Mouse (Mus musculus): ENCODE results near the gene Apbb1. TPM values are rescaled to one million over a fixed set of nuclear protein-coding genes. Genes with fewer than 3 reads are reported as not detected.

Apbb1 gene
- 15.7 and 18.3 TPM in 2 replicates for polyA plus RNA-seq (2015; fragmentation: Nextera tagmentation; extraction: Ambion mirVana)

DNA sequence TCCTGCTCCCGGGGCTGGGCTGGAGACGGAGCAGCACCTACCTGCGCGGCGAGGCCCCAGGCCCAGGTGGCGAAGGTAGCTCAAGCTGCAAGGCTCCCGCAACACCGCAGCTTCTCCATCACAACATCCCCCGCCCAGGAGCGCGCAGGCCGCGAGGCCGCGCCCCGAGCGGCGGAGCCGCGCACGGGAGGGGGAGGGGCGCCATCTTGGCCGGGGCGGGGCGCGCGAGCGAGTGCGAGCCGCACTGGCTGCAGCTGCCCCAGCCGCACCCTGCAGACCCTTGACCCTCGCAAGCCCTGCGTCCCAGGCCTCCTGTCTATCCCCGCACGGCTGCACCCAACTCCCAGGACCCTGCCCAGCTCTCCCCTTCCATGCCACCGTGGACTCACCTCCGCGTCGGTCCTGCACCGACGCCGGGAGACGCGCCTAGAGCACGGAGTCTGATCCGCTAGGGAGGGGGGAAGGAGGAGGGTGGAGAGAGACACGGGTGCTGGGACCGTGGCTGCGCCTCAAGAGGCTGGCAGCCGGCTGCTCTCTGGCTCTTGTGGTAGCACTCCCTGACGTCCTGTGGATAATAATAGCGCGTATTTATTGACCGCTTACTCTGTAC is at the start of gene Apbb1:
TSS of gene Apbb1 (minus strand) at position 560 of the 610 bp plus-strand sequence.

DNA sequence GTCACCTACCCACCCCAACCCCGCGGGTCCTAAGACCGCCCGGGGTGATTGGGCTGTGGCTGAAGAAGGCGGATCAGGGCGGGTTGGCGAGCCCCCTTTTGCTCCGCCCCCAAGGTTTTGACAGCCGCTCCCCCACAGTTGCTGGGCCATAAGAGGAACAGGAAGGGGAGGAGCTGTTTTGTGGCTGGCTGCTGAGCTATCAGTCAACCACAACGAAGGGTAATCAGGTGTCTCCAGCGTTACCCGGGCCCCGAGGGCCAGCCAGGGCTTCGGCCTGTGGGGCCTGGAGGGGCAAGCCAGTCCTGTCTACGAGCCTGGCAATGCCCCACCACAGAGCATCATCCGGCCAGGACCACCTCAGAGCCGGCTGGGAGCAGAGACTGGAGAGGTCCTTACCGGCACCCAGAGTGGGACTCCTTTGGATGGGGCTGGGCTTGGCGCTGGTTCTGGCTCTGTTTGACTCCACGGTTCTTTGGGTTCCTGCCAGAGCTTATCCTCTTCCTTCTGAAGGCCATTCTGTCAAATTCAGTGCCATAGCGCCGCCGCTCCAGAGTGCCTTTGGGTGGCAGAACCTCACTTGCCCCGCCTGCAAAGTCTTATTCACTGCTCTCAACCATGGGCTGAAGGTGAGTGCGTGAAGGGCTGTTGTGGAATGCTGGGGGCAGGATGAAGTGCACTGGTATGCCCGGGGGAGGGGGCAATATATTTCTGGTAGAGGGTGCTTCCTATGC is 27.1 kb downstream of the Apbb1 start, which contains the start of gene Smpd1:
TSS of gene Smpd1 (plus strand) at position 149 of the 731 bp plus-strand sequence.

Other genes starting within 250 kb of the Apbb1 start
- not detected in 2 replicates for gene Olfr690, start 247.5 kb downstream of the Apbb1 start, polyA plus RNA-seq (2015; fragmentation: Nextera tagmentation; extraction: Ambion mirVana)
- not detected in 2 replicates for gene Olfr691, start 239.4 kb downstream of the Apbb1 start, polyA plus RNA-seq (2015; fragmentation: Nextera tagmentation; extraction: Ambion mirVana)
- not detected in 2 replicates for gene Olfr692, start 213.4 kb downstream of the Apbb1 start, polyA plus RNA-seq (2015; fragmentation: Nextera tagmentation; extraction: Ambion mirVana)
- gene Gm5901, start 206.6 kb downstream of the Apbb1 start, polyA plus RNA-seq (2015; fragmentation: Nextera tagmentation; extraction: Ambion mirVana) = not detected in 2 replicates
- gene Fam160a2, start 181.6 kb downstream of the Apbb1 start, polyA plus RNA-seq (2015; fragmentation: Nextera tagmentation; extraction: Ambion mirVana) = 18.4 and 19.4 TPM in 2 replicates
- gene Cnga4, start 177.1 kb downstream of the Apbb1 start, polyA plus RNA-seq (2015; fragmentation: Nextera tagmentation; extraction: Ambion mirVana) = 0.08 TPM in 1 of 2 replicates, not detected in the other
- gene Cckbr, start 155.9 kb downstream of the Apbb1 start, polyA plus RNA-seq (2015; fragmentation: Nextera tagmentation; extraction: Ambion mirVana) = not detected in 2 replicates
- 86.4 and 116 TPM in 2 replicates for gene Cavin3, start 99.4 kb downstream of the Apbb1 start, polyA plus RNA-seq (2015; fragmentation: Nextera tagmentation; extraction: Ambion mirVana)
- 41.9 and 44.7 TPM in 2 replicates for gene Smpd1, start 27.3 kb downstream of the Apbb1 start, polyA plus RNA-seq (2015; fragmentation: Nextera tagmentation; extraction: Ambion mirVana)
- gene Hpx, start 18.5 kb upstream of the Apbb1 start, polyA plus RNA-seq (2015; fragmentation: Nextera tagmentation; extraction: Ambion mirVana) = 0.54 and 0.94 TPM in 2 replicates
- 15.6 and 17.9 TPM in 2 replicates for gene Trim3, start 51.9 kb upstream of the Apbb1 start, polyA plus RNA-seq (2015; fragmentation: Nextera tagmentation; extraction: Ambion mirVana)
- gene Timm10b, start 58.4 kb upstream of the Apbb1 start, polyA plus RNA-seq (2015; fragmentation: Nextera tagmentation; extraction: Ambion mirVana) = 179 and 197 TPM in 2 replicates
- gene Arfip2, start 58.8 kb upstream of the Apbb1 start, polyA plus RNA-seq (2015; fragmentation: Nextera tagmentation; extraction: Ambion mirVana) = 32.8 and 41.9 TPM in 2 replicates
- gene Gm45799, start 58.9 kb upstream of the Apbb1 start, polyA plus RNA-seq (2015; fragmentation: Nextera tagmentation; extraction: Ambion mirVana) = 37.9 and 39.9 TPM in 2 replicates
- gene Dnhd1, start 69.2 kb upstream of the Apbb1 start, polyA plus RNA-seq (2015; fragmentation: Nextera tagmentation; extraction: Ambion mirVana) = 0.46 and 0.71 TPM in 2 replicates
- gene Ilk, start 154.9 kb upstream of the Apbb1 start, polyA plus RNA-seq (2015; fragmentation: Nextera tagmentation; extraction: Ambion mirVana) = 343 and 379 TPM in 2 replicates
- 16.4 and 21.1 TPM in 2 replicates for gene Rrp8, start 155.7 kb upstream of the Apbb1 start, polyA plus RNA-seq (2015; fragmentation: Nextera tagmentation; extraction: Ambion mirVana)
- gene Taf10, start 162.7 kb upstream of the Apbb1 start, polyA plus RNA-seq (2015; fragmentation: Nextera tagmentation; extraction: Ambion mirVana) = 75.4 and 75.7 TPM in 2 replicates
- gene Tpp1, start 170.6 kb upstream of the Apbb1 start, polyA plus RNA-seq (2015; fragmentation: Nextera tagmentation; extraction: Ambion mirVana) = 45.6 and 54.1 TPM in 2 replicates
- 3.5 TPM in 2 replicates for gene Dchs1, start 206.0 kb upstream of the Apbb1 start, polyA plus RNA-seq (2015; fragmentation: Nextera tagmentation; extraction: Ambion mirVana)
- gene Mrpl17, start 229.4 kb upstream of the Apbb1 start, polyA plus RNA-seq (2015; fragmentation: Nextera tagmentation; extraction: Ambion mirVana) = 334 and 340 TPM in 2 replicates